Mouse (Mus musculus): Measurements from ENCODE around the gene Chrm5. TPM values are rescaled to one million over a fixed set of nuclear protein-coding genes. Genes with fewer than 3 reads are reported as not detected.

The Chrm5 gene
- not detected in 2 replicates for polyA plus RNA-seq (2012)

DNA sequence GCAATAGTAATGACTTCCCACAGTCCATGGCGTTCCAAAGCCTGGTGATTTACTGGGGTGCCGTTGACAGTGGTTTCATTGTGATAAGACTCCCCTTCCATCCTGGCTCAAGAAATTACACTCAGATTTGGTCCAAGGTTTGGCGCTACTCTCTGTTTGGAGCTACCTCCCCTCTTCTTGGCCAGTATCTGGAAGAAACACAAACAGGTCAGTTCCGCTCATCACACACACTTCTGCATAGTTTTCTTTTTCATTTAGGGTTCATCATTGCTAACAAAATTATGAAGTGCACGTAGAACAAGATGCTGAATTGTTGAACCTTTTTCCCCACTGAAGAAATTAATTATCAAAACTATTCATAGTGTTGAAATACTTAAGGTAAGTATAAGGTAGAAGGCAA lies at the start of gene Chrm5:
Gene Chrm5, minus strand, starts transcription at position 101 of the 400 bp plus-strand sequence.

DNA sequence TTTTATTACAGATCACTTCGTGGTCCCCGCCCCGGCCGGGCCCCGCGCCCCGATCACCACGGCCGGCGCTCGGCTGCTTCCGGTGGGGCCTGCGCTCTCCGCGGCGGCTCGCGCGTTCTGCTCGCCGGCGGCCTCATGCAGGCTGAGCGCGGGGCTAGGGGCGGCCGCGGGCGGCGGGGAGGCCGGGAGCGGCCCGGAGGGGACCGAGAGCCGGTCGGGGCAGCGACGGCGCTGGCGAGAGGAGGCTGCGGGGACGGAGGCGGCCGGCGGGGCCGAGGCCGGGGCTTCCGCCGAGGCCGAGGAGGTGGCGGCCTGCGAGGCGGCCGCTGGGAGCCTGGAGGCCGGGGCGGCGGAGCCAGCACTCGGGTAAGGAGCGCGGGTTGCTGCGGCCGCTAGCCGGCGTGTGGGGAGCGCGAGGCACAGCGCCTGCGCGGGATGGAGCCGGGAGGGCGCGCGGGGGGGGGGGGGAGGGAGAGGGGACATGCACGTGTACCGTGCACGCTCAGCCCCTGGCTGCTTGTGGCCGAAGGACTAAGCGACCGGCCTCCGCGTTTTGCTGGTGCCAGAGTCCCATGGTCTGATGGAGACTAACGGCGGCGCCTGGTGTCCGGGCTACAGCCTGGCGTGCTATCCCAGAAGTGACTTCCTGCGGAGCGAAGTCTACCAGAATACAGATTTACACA lies 12.4 kb upstream of the Chrm5 start, which contains the start of gene Aven:
Gene Aven, plus strand, starts transcription at position 109 of the 683 bp plus-strand sequence.

DNA sequence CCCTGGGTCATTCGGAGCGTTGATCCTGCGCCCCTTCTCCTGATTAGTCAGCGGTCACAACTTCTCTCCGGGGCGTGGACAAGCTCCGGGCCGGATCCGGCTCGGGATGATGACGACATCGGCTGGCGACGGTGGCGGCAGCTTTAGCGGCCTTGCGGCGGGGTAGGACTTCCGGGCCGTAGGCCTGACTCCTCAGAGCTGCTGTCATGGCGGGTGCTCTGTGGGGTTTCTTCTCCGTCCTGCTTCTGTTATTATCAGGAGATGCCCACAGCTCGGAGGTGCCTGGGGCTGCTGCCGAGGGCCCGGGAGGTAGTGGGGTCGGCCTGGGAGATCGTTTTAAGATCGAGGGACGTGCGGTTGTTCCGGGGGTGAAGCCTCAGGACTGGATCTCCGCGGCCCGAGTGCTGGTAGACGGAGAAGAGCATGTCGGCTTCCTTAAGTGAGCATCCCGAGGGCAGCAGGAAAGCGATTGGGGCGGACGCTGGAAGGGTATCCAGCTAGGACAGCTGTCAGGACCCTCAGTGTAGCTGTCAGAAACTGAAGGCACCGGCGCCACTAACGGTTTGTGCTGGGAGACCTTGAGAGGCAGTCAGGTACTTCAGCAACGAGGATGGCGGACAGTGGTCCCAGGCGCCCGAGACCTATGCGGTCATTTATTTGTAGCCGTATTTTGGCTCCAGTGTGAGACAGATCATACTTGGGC lies 25.6 kb downstream of the Chrm5 start, which contains the start of gene Emc7:
Gene Emc7, plus strand, starts transcription at position 136 of the 703 bp plus-strand sequence.

Other genes starting within 250 kb of the Chrm5 start
- 119 and 135 TPM in 2 replicates for gene Lpcat4, start 241.3 kb downstream of the Chrm5 start, polyA plus RNA-seq (2012)
- gene Nutm1, start 221.5 kb downstream of the Chrm5 start, polyA plus RNA-seq (2012): 0.01 and 0.04 TPM in 2 replicates
- 23.1 and 27.0 TPM in 2 replicates for gene Nop10, start 218.8 kb downstream of the Chrm5 start, polyA plus RNA-seq (2012)
- gene Slc12a6, start 214.9 kb downstream of the Chrm5 start, polyA plus RNA-seq (2012): 9.4 and 9.7 TPM in 2 replicates
- gene Gm21985, start 214.5 kb downstream of the Chrm5 start, polyA plus RNA-seq (2012): not detected in 2 replicates
- 41.4 and 43.8 TPM in 2 replicates for gene Emc4, start 112.7 kb downstream of the Chrm5 start, polyA plus RNA-seq (2012)
- gene Katnbl1, start 101.6 kb downstream of the Chrm5 start, polyA plus RNA-seq (2012): 4.0 and 4.9 TPM in 2 replicates
- 2.2 and 3.0 TPM in 2 replicates for gene Emc7, start 25.8 kb downstream of the Chrm5 start, polyA plus RNA-seq (2012)
- 6.1 and 9.0 TPM in 2 replicates for gene Aven, start 12.2 kb upstream of the Chrm5 start, polyA plus RNA-seq (2012)

All from megakaryocyte-erythroid progenitor cell, adult 5 weeks (primary cell).